Mouse (Mus musculus) spleen, adult 10 weeks (tissue): ENCODE data around the gene Utrn. TPM values are rescaled to one million over a fixed set of nuclear protein-coding genes. Genes with fewer than 3 reads are reported as not detected.

ENCODE experiments used
- polyA plus RNA-seq: library from polyadenylated mRNA; stranded (reverse); fragments of 350-450 nt; fragmentation: Illumina TruSeq; extraction: RNeasy Lipid Tissue Mini Kit (QIAGEN cat#74804); gene quantifications from one replicate; pipeline ENCODE4 v1.2.3, GENCODE M21; 2015; ENCODE audit warnings: low replicate concordance; ENCODE audit not compliant: insufficient read depth

Utrn gene
- polyA plus RNA-seq: 56.6 TPM

GRCm38 (mm10) chr10:12869029-12869671 lies at the start of gene Utrn:
Utrn (minus strand) TSS chr10:12869365.

Other genes starting within 250 kb of the Utrn start
- gene Stx11, start 94.9 kb upstream of the Utrn start, polyA plus RNA-seq: 15.6 TPM
- 0.98 TPM for gene Sf3b5, start 136.0 kb upstream of the Utrn start, polyA plus RNA-seq
- 1.8 TPM for gene Plagl1, start 191.1 kb upstream of the Utrn start, polyA plus RNA-seq